Mouse (Mus musculus) testis, adult 2 months (tissue): ENCODE results near the gene Fam13c.

ENCODE experiments used
- CTCF ChIP-seq: fragments of 200-500 bp; IDR thresholded peaks from 2 replicates; pipeline ENCODE4 v1.5.1; 2012; ENCODE audit warnings: low read depth, mild to moderate bottlenecking, inconsistent platforms, low read length, moderate library complexity; ENCODE audit not compliant: control insufficient read depth, insufficient read depth, insufficient replicate concordance
- POLR2A ChIP-seq: fragments of 200-500 bp; IDR thresholded peaks from 2 replicates; pipeline ENCODE4 v1.6.1; 2012; ENCODE audit warnings: low read depth, mild to moderate bottlenecking, inconsistent platforms, low read length, moderate library complexity; ENCODE audit not compliant: control insufficient read depth

DNA sequence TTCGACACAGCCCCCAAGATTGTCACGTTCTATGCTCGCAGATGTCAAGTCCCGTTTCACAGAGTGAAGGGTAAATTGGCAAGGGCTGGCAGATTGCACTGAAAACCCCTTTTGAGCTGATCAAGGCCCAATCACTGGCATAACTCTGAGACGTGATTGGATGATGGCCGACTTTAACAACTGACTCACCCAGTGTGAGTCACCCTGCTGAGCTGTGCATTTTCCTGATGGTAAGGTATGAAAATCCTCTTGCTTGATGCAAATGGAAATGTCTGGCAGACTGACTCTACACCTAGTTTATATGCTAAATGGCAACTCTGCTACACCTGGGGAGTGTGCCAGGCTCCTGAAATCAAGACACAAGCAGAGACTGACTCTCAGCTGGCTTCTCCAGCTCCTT lies 42.1 kb upstream of the Fam13c start:
- TF ChIP-seq POLR2A, result no peak
- no peak for TF ChIP-seq CTCF
